Mouse (Mus musculus) spleen, postnatal 10 days (tissue): ENCODE measurements around the gene Ift20.
"Not testable (repeated sequence)": the region's sequence is repeated elsewhere in the genome, so short reads cannot be mapped to it uniquely, and the experiment has no call there.

Experiments used
- DNase-seq, 2 experiments: peaks; one replicate each; pipeline ENCODE4 v3.0.0; 2021 to 2022; ENCODE audit warnings: low spot score in 2 of 2

The Ift20 gene

DNA sequence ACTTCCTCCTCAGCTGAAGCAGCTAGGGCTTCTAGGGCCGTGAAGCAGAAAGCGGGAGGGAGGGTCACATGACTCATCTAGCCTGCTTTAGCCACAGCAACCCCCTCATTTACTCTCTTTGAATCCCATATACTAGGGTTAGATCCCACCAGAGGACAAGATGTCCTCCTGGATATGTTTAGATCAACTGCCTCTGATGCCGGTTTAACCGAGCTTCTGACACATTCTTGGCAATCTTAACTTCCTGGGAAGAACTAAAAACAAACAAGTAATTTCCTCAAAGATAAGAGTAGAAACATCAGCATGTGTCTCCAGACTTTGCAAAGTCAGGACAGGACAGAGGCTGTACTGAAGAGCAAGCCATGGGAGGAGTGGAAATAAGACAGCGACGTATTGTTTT lies 30.6 kb downstream of the Ift20 start:
- no peak for DNase-seq

DNA sequence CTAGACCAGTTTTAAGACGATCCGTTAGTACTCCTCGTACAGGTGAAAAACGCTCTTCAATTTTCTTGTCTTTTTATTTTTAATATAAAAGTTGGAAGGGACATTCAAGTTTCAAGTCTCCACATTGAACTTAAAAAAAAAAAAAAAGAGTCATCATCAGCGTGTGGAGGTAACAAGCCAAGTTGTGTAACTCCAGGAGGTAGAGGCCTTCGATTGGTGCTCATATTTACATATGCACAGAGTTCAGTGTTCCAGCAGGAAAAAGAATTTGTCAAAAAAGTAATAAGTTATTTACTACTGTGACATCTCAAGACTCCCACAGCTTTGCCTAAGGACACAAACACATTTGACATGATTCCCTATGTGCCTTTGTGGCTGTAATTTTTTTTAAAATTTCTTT lies 31.5 kb downstream of the Ift20 start:
- DNase-seq = no peak

DNA sequence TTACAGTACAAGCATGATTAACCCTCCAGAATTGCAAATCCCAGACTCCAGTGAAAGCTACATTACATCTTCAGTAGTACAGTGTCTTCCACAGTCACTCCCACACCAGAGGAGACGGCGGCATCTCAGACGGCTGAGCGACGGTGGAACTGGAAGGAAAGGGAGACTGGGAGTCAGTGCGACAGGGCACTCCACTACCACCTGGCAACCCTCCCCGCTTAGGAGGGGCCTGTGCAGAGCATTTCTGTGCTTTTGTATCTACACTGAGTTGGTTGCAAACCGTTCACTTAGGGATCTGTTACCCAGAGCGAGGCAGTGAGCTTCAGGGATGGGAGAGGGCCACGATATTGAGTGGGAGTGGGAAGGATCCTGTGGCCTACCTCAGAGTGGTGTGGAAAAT lies 32.7 kb downstream of the Ift20 start:
- DNase-seq = no peak

DNA sequence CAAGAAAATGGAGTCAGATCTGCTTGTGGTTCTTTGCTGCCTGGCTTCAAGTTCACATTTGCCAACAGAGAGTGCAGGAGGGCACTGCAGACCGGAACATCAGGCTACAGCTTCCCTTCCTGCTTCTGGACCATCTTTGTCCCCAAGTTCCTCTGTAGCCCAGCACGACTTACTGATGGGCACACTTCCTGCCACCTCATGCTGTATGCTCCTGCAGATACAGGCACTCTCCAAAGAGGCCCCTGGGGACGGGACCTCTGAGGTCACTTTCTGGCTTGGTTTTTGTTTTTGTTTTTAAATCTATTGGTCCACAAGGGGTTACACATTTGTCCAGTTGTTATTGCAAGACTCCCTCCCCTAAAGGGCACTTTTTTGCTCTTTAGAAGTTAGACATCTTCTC lies 33.6 kb downstream of the Ift20 start:
- DNase-seq = no peak

DNA sequence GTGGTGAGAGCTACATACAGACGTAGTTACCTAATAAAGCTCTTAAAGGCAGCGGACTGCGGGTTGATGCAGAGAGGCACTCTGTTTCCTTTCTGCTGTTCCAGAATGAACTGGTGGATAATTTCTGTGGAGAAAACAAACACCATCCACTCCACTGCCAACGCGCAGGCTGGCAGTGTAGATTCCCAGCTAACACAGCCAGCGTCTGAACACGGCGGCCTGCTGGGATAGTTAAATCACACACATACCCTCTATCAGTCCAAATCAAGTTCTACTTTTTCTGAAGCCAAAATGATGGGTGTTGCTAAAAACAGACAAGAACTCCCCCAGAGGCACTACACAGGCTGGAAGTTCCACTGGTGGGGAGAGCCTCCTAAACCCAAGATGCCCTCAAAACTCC lies 35.3 kb downstream of the Ift20 start:
- no peak for DNase-seq

DNA sequence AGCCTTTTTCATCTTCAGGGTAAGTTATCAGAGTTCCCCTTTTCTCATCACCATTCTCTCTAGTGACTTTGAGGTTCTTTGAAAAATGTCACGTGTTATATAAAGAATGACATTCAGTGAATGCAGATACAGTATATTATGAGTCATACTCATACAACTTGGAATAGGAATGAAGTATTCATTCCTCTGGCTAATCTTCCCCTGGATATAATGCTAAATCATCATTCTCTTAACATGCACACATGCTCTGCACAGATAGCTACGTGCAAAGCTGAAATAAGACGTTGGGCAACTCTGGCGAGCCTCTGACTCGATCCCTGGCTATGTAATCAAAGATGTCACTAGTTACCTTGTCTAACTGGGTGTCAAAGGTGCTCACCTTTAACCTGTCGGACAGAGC lies 35.7 kb downstream of the Ift20 start:
- no peak for DNase-seq

DNA sequence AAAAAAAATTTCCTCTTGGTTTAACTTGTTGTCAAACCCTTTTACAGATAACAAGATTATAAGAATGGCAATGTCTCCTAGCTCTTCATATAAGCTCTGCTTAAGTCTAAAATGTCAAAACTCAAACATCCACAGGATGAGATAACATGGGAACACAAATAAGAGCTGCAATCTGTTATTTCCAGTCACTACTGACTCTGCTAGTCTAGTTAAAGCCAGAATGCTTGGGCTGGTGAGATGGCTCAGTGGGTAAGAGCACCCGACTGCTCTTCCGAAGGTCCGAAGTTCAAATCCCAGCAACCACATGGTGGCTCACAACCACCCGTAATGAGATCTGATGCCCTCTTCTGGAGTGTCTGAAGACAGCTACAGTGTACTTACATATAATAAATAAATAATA lies 37.9 kb downstream of the Ift20 start:
- not testable (repeated sequence) for DNase-seq

DNA sequence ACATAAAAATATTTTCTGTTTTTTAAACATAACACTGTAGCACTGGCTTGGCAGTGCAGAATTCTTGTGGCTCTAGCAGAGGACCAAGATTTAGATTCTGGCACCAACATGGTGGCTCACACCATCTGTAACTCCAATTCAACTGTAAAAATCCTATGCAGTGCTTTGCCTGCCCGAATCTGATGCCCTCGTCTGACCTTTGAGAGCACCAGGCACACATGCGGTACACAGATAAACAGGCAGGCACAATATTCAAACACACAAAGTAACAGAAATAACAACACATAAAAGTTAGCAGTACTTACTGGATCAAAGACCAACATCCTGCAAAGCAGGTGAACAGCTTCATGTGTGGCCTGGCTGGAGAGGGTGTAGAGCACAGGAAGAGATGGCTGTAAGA lies 38.4 kb downstream of the Ift20 start:
- no peak for DNase-seq

DNA sequence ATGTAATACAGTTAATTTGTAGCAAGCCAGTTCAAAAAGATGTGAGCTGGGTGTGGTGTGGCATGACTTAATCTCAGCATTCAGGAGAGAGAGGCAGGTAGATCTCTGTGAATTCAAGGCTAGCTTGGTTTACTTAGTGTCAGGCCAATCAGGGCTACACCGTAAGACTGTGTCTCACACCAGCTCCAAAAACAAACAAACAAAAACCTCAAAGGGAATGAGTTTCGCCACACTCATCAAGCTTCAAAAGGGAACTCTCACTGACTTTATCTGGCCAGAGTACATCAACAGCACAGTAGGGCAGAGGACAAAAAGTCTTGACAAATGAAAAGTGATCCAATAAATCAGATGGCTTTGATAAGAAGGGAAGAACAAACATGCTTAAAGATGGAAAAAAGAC lies 38.8 kb downstream of the Ift20 start:
- no peak for DNase-seq

DNA sequence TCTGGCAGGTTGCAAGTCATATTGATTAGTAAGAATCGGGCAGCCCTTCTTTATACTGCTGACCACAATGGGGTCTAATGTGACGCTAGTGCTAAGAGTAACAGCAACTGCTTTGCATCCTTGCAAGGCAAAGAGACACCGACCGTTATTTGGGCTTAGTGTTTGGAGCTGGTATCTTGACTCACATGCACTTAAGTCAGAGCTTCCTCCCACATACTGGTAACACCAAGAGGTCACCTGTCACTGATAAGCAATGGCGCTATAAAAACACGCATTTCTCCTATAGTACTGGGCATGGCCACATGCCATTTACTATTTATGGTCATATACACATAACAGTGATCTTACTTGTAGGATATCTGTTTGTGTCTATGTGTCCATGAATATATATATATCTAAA lies 46.7 kb downstream of the Ift20 start:
- no peak for DNase-seq

DNA sequence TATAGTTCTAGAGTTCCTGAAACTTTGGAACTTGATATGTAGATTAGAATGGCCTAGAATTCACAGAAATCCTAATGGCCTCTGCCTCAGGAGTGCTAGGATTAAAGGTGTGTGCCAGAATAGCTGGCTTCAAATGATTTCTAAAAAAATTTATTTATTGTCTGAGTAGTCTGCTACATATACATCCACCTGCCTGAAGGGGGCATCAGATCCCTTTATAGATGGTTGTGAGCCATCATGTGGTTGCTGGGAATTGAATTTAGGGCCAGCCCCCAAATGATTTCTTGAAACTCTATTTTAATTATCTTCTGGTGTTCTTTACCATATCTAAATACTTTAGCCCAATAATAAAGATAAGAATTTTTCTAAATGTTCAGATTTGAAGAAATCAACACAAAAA lies 49.9 kb downstream of the Ift20 start:
- no peak for DNase-seq

DNA sequence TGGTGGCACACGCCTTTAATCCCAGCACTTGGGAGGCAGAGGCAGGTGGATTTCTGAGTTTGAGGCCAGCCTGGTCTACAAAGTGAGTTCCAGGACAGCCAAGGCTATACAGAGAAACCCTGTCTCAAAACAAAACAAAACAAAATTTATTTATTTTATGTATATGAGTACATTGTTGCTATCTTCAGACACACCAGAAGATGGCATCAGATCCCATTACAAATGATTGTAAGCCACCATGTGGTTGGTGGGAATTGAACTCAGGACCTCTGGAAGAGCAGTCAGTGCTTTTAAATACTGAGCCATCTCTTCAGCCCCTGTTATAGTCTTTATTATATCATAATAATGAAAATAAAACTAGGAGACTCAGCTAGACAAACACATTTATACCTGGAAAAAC lies 51.5 kb downstream of the Ift20 start:
- not testable (repeated sequence) for DNase-seq
